Comparison of ENCODE assay signal across 8 mouse cellular contexts in the genomic region with DNA sequence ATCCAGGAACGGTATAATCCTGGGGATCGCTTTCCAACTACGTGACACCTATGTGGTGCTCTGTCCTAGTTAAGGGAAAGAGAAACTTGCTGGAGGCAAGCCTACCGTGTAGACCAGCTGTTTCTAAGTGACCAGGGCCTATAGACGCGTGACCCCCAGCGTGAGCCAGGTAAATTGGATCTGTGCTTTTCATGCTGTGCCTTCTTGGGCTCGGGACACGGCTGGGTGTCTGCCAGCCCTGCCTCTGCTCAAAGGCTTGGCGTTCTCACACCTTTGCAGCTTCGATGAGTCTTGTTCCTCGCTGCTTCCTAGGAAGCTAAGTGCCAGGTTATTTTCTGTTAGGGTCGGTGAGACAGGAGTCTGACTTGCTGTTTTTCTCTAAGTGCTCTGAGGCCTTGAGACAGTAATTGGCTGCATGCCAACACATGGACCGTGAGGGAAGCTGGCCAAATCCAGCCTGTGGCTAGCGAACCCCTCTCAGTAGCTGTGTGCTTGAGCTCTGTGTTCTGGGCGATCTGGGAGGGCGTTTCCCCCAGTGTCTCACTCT.
DNase-seq lines count a peak whose midpoint lies in the region; ATAC-seq and TF ChIP-seq lines count a peak whose summit lies in the region.

No protein-coding gene starts in this region.

- no peak overlapping the region for H3K4me2 ChIP-seq in liver, embryonic 12.5 days
- H3K4me2 ChIP-seq in midbrain, embryonic 14.5 days (ENCODE audit: low read length), result no peak overlapping the region

- intact Hi-C loops in gastrocnemius, postnatal 14 days (cut with DNase I; ENCODE audit: low total_unique reads), result no loop called here

- H3K4me1 ChIP-seq in liver, embryonic 12.5 days, result no peaks in the 10 kb centered on the region
- H3K4me1 ChIP-seq in cerebellum, adult 2 months (ENCODE audit: control insufficient read depth, insufficient read depth, low read length), result peaks cover 7% of the 10 kb centered on the region
- H3K4me1 ChIP-seq in midbrain, embryonic 14.5 days (ENCODE audit: control insufficient read depth, insufficient read depth, low read length), result 0 out of 2 replicates have a peak, but pooled peaks cover 5% of the 10 kb centered on the region

- 70% methylated on average over 17 of the region's 17 CpGs for whole genome bisulfite sequencing in liver, embryonic 12.5 days (ENCODE audit: insufficient replicate concordance)
- 11% methylated on average over 17 of the region's 17 CpGs for WGBS in cerebellum, adult 2 months
- WGBS in midbrain, embryonic 14.5 days, result 64% methylated on average over 17 of the region's 17 CpGs

- no peak overlapping the region for H3K4me3 ChIP-seq in liver, embryonic 12.5 days
- no peak overlapping the region for H3K4me3 ChIP-seq in cerebellum, adult 2 months (replicated peaks; ENCODE audit: insufficient read depth, low read depth, low read length)
- no peak overlapping the region for H3K4me3 ChIP-seq in midbrain, embryonic 14.5 days (replicated peaks; ENCODE audit: low read depth, low read length)

- no peak for TF ChIP-seq POLR2A in cerebellum, adult 2 months (IDR thresholded peaks at IDR 0.05; ENCODE audit: borderline replicate concordance, insufficient read depth, low read length)

- no peak overlapping the region for H3K27ac ChIP-seq in liver, embryonic 12.5 days
- H3K27ac ChIP-seq in cerebellum, adult 2 months (ENCODE audit: insufficient read depth, low read length), result no peak overlapping the region
- no peak overlapping the region for H3K27ac ChIP-seq in midbrain, embryonic 14.5 days (replicated peaks; ENCODE audit: low read depth, low read length)

- no peaks in the 10 kb centered on the region for H3K9me3 ChIP-seq in liver, embryonic 12.5 days (replicated peaks)
- H3K9me3 ChIP-seq in midbrain, embryonic 14.5 days (ENCODE audit: control insufficient read depth, low read length), result no peaks in the 10 kb centered on the region

- DNase-seq in liver, result peak; percentile 22
- peak; percentile 27 to 29 for DNase-seq in cerebellum, adult 2 months
- DNase-seq in gastrocnemius, postnatal 14 days, result peak; percentile 18
- peak; percentile 75 for DNase-seq in kidney, postnatal 14 days
- DNase-seq in midbrain, embryonic 14.5 days, result peak; percentile 81
- no peak for DNase-seq in yolk sac, embryonic 10.5 days (ENCODE audit: low spot score)
- no peak for DNase-seq in thymus, postnatal 25 days

- H3K36me3 ChIP-seq in liver, embryonic 12.5 days, result no peaks in the 10 kb centered on the region
- H3K36me3 ChIP-seq in midbrain, embryonic 14.5 days (ENCODE audit: control insufficient read depth, insufficient read depth, low read length), result no peaks in the 10 kb centered on the region

- H3K27me3 ChIP-seq in liver, embryonic 12.5 days (replicated peaks), result no peaks in the 10 kb centered on the region
- no peaks in the 10 kb centered on the region for H3K27me3 ChIP-seq in cerebellum, adult 2 months (ENCODE audit: control insufficient read depth, insufficient read depth, low read length)
- H3K27me3 ChIP-seq in midbrain, embryonic 14.5 days (ENCODE audit: control insufficient read depth, insufficient read depth, low read length), result no peaks in the 10 kb centered on the region

- no peak for ATAC-seq in liver, embryonic 12.5 days
- ATAC-seq in midbrain, embryonic 14.5 days (ENCODE audit: low FRiP score, low TSS enrichment), result no peak

- no peak for TF ChIP-seq CTCF in cerebellum, adult 2 months (IDR thresholded peaks at IDR 0.05; ENCODE audit: borderline replicate concordance, insufficient read depth, low read depth, low read length)

- no peak overlapping the region for H3K9ac ChIP-seq in liver, embryonic 12.5 days
- H3K9ac ChIP-seq in midbrain, embryonic 14.5 days (replicated peaks; ENCODE audit: low read length), result no peak overlapping the region

Comparison
In these comparisons a context has a peak if more than half of its experiments do, and no peak if none do; other contexts are left out.
1. DNase-seq: peak in liver (single experiment), cerebellum, adult 2 months (2 of 2), gastrocnemius, postnatal 14 days (single experiment), kidney, postnatal 14 days (single experiment) and midbrain, embryonic 14.5 days (single experiment); none in yolk sac, embryonic 10.5 days (single experiment) and thymus, postnatal 25 days (single experiment).